Mouse (Mus musculus): Measurements from ENCODE around the gene Wdcp. TPM values are rescaled to one million over a fixed set of nuclear protein-coding genes. Genes with fewer than 3 reads are reported as not detected.
A peak's percentile ranks its signal among the peaks of the same experiment; 100 is the strongest.

Gene Wdcp
- total and polyA plus RNA-seq, 2 experiments = 7.4 to 8.0 TPM

GRCm38 (mm10) chr12:4816680-4817360 is 26.3 kb upstream of the Wdcp start:
- H3K9ac ChIP-seq (ENCODE audit: low read depth, low read length) = peak overlapping the region; percentile 69
- peak overlapping the region; percentile 84 for H3K27ac ChIP-seq (replicated peaks; ENCODE audit: insufficient read depth, low read depth, low read length)
- H3K36me3 ChIP-seq (ENCODE audit: control insufficient read depth, insufficient read depth, low read length) = peaks cover 14% of the 10 kb centered on the region
- H3K79me2 ChIP-seq (ENCODE audit: control insufficient read depth, insufficient read depth, low read length) = no peaks in the 10 kb centered on the region; the same call in 1 of the 2 replicates
- 13% methylated on average over 24 of the region's 24 CpGs for WGBS
- DNase-seq (ENCODE audit: extremely low read depth, low read depth, low spot score) = peak; percentile 16
- H3K27me3 ChIP-seq (ENCODE audit: control insufficient read depth, insufficient read depth, low read length) = no peaks in the 10 kb centered on the region
- H3K4me3 ChIP-seq (ENCODE audit: insufficient read depth, low read depth, low read length) = peak overlapping the region; percentile 64
- TF ChIP-seq POLR2A (IDR thresholded peaks at IDR 0.05; ENCODE audit: extremely low read depth, insufficient read depth, low read length) (no peak), CTCF (IDR thresholded peaks at IDR 0.05; ENCODE audit: low read depth, low read length) (no peak)
- peaks cover 8% of the 10 kb centered on the region; the same call in 1 of the 2 replicates for H3K4me1 ChIP-seq (ENCODE audit: control insufficient read depth, insufficient read depth, low read length)

- H3K4me3 ChIP-seq (ENCODE audit: insufficient read depth, low read depth, low read length) = peak within 1 kb of the TSS; percentile 64
- no peaks in the 10 kb centered on the region for H3K27me3 ChIP-seq (ENCODE audit: control insufficient read depth, insufficient read depth, low read length)
- WGBS = under 1% methylated on average over 49 of the region's 49 CpGs
- H3K9ac ChIP-seq (ENCODE audit: low read depth, low read length) = peak within 1 kb of the TSS; percentile 69
- peaks cover 17% of the 10 kb centered on the region for H3K36me3 ChIP-seq (ENCODE audit: control insufficient read depth, insufficient read depth, low read length)
- peak; percentile 92 for DNase-seq (ENCODE audit: extremely low read depth, low read depth, low spot score)
- peaks cover 8% of the 10 kb centered on the region; the same call in 1 of the 2 replicates for H3K4me1 ChIP-seq (ENCODE audit: control insufficient read depth, insufficient read depth, low read length)
- peak within 1 kb of the TSS; percentile 84 for H3K27ac ChIP-seq (replicated peaks; ENCODE audit: insufficient read depth, low read depth, low read length)
- no peaks in the 10 kb centered on the region; the same call in 1 of the 2 replicates for H3K79me2 ChIP-seq (ENCODE audit: control insufficient read depth, insufficient read depth, low read length)
- TF ChIP-seq POLR2A (IDR thresholded peaks at IDR 0.05; ENCODE audit: extremely low read depth, insufficient read depth, low read length) = peak; percentile 82
- no peak for TF ChIP-seq CTCF (IDR thresholded peaks at IDR 0.05; ENCODE audit: low read depth, low read length)
These were observed 25.6 kb upstream of the Wdcp start, which contains the start of gene Sf3b6 for GRCm38 (mm10) chr12:4817361-4818101. Sf3b6 (plus strand) TSS chr12:4817544.

- Histone ChIP-seq H3K9ac (ENCODE audit: low read depth, low read length) (no peak overlapping the region), H3K4me3 (ENCODE audit: insufficient read depth, low read depth, low read length) (no peak overlapping the region), H3K36me3 (ENCODE audit: control insufficient read depth, insufficient read depth, low read length) (peaks cover 29% of the 10 kb centered on the region), H3K4me1 (ENCODE audit: control insufficient read depth, insufficient read depth, low read length) (no peaks in the 10 kb centered on the region), H3K79me2 (ENCODE audit: control insufficient read depth, insufficient read depth, low read length) (no peaks in the 10 kb centered on the region; the same call in 1 of the 2 replicates), H3K27me3 (ENCODE audit: control insufficient read depth, insufficient read depth, low read length) (no peaks in the 10 kb centered on the region), H3K27ac (replicated peaks; ENCODE audit: insufficient read depth, low read depth, low read length) (no peak overlapping the region)
- TF ChIP-seq POLR2A (IDR thresholded peaks at IDR 0.05; ENCODE audit: extremely low read depth, insufficient read depth, low read length) (no peak), CTCF (IDR thresholded peaks at IDR 0.05; ENCODE audit: low read depth, low read length) (no peak)
- DNase-seq (ENCODE audit: extremely low read depth, low read depth, low spot score) = no peak
- WGBS = 88% methylated on average over 3 of the region's 3 CpGs
These were observed 15.8 kb upstream of the Wdcp start for GRCm38 (mm10) chr12:4827256-4827655.

GRCm38 (mm10) chr12:4836959-4837358 is 6.1 kb upstream of the Wdcp start:
- WGBS = 26% methylated on average over 4 of the region's 4 CpGs
- H3K9ac ChIP-seq (ENCODE audit: low read depth, low read length) = no peak overlapping the region
- TF ChIP-seq CTCF (IDR thresholded peaks at IDR 0.05; ENCODE audit: low read depth, low read length) (no peak), POLR2A (IDR thresholded peaks at IDR 0.05; ENCODE audit: extremely low read depth, insufficient read depth, low read length) (no peak)
- H3K27me3 ChIP-seq (ENCODE audit: control insufficient read depth, insufficient read depth, low read length) = no peaks in the 10 kb centered on the region
- H3K36me3 ChIP-seq (ENCODE audit: control insufficient read depth, insufficient read depth, low read length) = peaks cover 1% of the 10 kb centered on the region; the same call in 1 of the 2 replicates
- H3K4me1 ChIP-seq (ENCODE audit: control insufficient read depth, insufficient read depth, low read length) = peaks cover 5% of the 10 kb centered on the region; the same call in 1 of the 2 replicates
- H3K4me3 ChIP-seq (ENCODE audit: insufficient read depth, low read depth, low read length) = no peak overlapping the region
- H3K27ac ChIP-seq (replicated peaks; ENCODE audit: insufficient read depth, low read depth, low read length) = no peak overlapping the region
- no peak for DNase-seq (ENCODE audit: extremely low read depth, low read depth, low spot score)
- no peaks in the 10 kb centered on the region for H3K79me2 ChIP-seq (ENCODE audit: control insufficient read depth, insufficient read depth, low read length)

- no peaks in the 10 kb centered on the region for H3K27me3 ChIP-seq (ENCODE audit: control insufficient read depth, insufficient read depth, low read length)
- no peak overlapping the region for H3K9ac ChIP-seq (ENCODE audit: low read depth, low read length)
- WGBS = 77% methylated on average over 6 of the region's 6 CpGs
- DNase-seq (ENCODE audit: extremely low read depth, low read depth, low spot score) = no peak
- H3K4me1 ChIP-seq (ENCODE audit: control insufficient read depth, insufficient read depth, low read length) = peaks cover 9% of the 10 kb centered on the region
- H3K27ac ChIP-seq (replicated peaks; ENCODE audit: insufficient read depth, low read depth, low read length) = no peak overlapping the region
- H3K79me2 ChIP-seq (ENCODE audit: control insufficient read depth, insufficient read depth, low read length) = no peaks in the 10 kb centered on the region; the same call in 1 of the 2 replicates
- no peaks in the 10 kb centered on the region for H3K36me3 ChIP-seq (ENCODE audit: control insufficient read depth, insufficient read depth, low read length)
- TF ChIP-seq POLR2A (IDR thresholded peaks at IDR 0.05; ENCODE audit: extremely low read depth, insufficient read depth, low read length) (no peak), CTCF (IDR thresholded peaks at IDR 0.05; ENCODE audit: low read depth, low read length) (no peak)
- H3K4me3 ChIP-seq (ENCODE audit: insufficient read depth, low read depth, low read length) = no peak overlapping the region
These were observed 3.1 kb upstream of the Wdcp start for GRCm38 (mm10) chr12:4840010-4840409.

Data from liver, adult 2 months (tissue).